Comparison of ENCODE assay signal across 20 mouse cellular contexts in genomic region chr15:25230213-25230612, GRCm38 (mm10).
DNase-seq lines count a peak whose midpoint lies in the region; ATAC-seq lines count a peak whose summit lies in the region.
"Had no signal": no experiment of that assay in that cellular context is flagged by ENCODE, and none has a peak within 500 bp of the region (broad histone marks: within the 10 kb centered on the region; RNA-seq: fewer than 3 reads in every experiment).

No protein-coding gene starts in this region.

- 80% methylated on average over 4 of the region's 4 CpGs for WGBS in embryonic facial prominence, embryonic 14.5 days
- 77% methylated on average over 4 of the region's 4 CpGs for WGBS in embryonic facial prominence, embryonic 10.5 days
- 79% methylated on average over 4 of the region's 4 CpGs for WGBS in midbrain, embryonic 11.5 days
- WGBS in midbrain, embryonic 10.5 days: 78% methylated on average over 4 of the region's 4 CpGs

- H3K4me1 ChIP-seq in embryonic facial prominence, embryonic 14.5 days (ENCODE audit: control insufficient read depth, insufficient read depth, low read length): peaks cover 7% of the 10 kb centered on the region
- peaks cover 9% of the 10 kb centered on the region; the same call in 1 of the 2 replicates for H3K4me1 ChIP-seq in embryonic facial prominence, embryonic 10.5 days
- no peaks in the 10 kb centered on the region for H3K4me1 ChIP-seq in midbrain, embryonic 11.5 days (ENCODE audit: control insufficient read depth, insufficient read depth, low read length)
- peaks cover 9% of the 10 kb centered on the region for H3K4me1 ChIP-seq in midbrain, embryonic 10.5 days
- H3K4me1 ChIP-seq: liver, embryonic 15.5 days; stomach, embryonic 15.5 days had no signal

- no peak overlapping the region for H3K4me2 ChIP-seq in embryonic facial prominence, embryonic 14.5 days (ENCODE audit: low read depth, low read length)
- no peak overlapping the region for H3K4me2 ChIP-seq in midbrain, embryonic 11.5 days
- H3K4me2 ChIP-seq: limb, embryonic 12.5 days; liver, embryonic 15.5 days; stomach, embryonic 15.5 days had no signal

- H3K27me3 ChIP-seq in embryonic facial prominence, embryonic 14.5 days (replicated peaks; ENCODE audit: control insufficient read depth, insufficient read depth, low read length): no peaks in the 10 kb centered on the region
- H3K27me3 ChIP-seq in embryonic facial prominence, embryonic 10.5 days (replicated peaks; ENCODE audit: low read depth, poor library complexity, severe bottlenecking): no peaks in the 10 kb centered on the region
- no peaks in the 10 kb centered on the region for H3K27me3 ChIP-seq in midbrain, embryonic 11.5 days (ENCODE audit: control insufficient read depth, insufficient read depth, low read length)
- H3K27me3 ChIP-seq in midbrain, embryonic 10.5 days (ENCODE audit: low read depth, poor library complexity, severe bottlenecking): no peaks in the 10 kb centered on the region
- H3K27me3 ChIP-seq: CH12.LX; limb, embryonic 12.5 days; liver, embryonic 15.5 days; stomach, embryonic 15.5 days had no signal

- no peak; the same call in 1 of the 2 replicates for ATAC-seq in embryonic facial prominence, embryonic 14.5 days (ENCODE audit: low read depth)
- no peak for ATAC-seq in midbrain, embryonic 11.5 days (ENCODE audit: low FRiP score)
- ATAC-seq: intestine, embryonic 16.5 days had no signal

- no peaks in the 10 kb centered on the region for H3K9me3 ChIP-seq in embryonic facial prominence, embryonic 14.5 days (ENCODE audit: control insufficient read depth, low read length)
- no peaks in the 10 kb centered on the region for H3K9me3 ChIP-seq in embryonic facial prominence, embryonic 10.5 days
- no peaks in the 10 kb centered on the region for H3K9me3 ChIP-seq in midbrain, embryonic 11.5 days (ENCODE audit: control insufficient read depth, low read length)
- no peaks in the 10 kb centered on the region for H3K9me3 ChIP-seq in midbrain, embryonic 10.5 days (replicated peaks)
- H3K9me3 ChIP-seq: limb, embryonic 12.5 days; liver, embryonic 15.5 days; stomach, embryonic 15.5 days had no signal

- H3K27ac ChIP-seq in embryonic facial prominence, embryonic 14.5 days (replicated peaks; ENCODE audit: low read depth, low read length): no peak overlapping the region
- H3K27ac ChIP-seq in embryonic facial prominence, embryonic 10.5 days (replicated peaks): no peak overlapping the region
- H3K27ac ChIP-seq in midbrain, embryonic 11.5 days (ENCODE audit: low read depth, low read length): no peak overlapping the region
- H3K27ac ChIP-seq in midbrain, embryonic 10.5 days (replicated peaks): no peak overlapping the region
- H3K27ac ChIP-seq: left cerebral cortex, adult 2 months; limb, embryonic 12.5 days; liver, embryonic 15.5 days; stomach, embryonic 15.5 days had no signal

- no peak overlapping the region for H3K4me3 ChIP-seq in embryonic facial prominence, embryonic 14.5 days (ENCODE audit: low read depth, low read length)
- H3K4me3 ChIP-seq in embryonic facial prominence, embryonic 10.5 days: no peak overlapping the region
- no peak overlapping the region for H3K4me3 ChIP-seq in midbrain, embryonic 11.5 days (ENCODE audit: low read depth, low read length)
- H3K4me3 ChIP-seq in midbrain, embryonic 10.5 days: no peak overlapping the region
- H3K4me3 ChIP-seq: left cerebral cortex, adult 2 months; limb, embryonic 12.5 days; liver, embryonic 15.5 days; stomach, embryonic 15.5 days had no signal

- intact Hi-C loops in heart, postnatal 14 days (cut with DNase I): no loop called here

- no peak overlapping the region for H3K9ac ChIP-seq in embryonic facial prominence, embryonic 14.5 days (ENCODE audit: low read depth, low read length)
- no peak overlapping the region for H3K9ac ChIP-seq in midbrain, embryonic 11.5 days (ENCODE audit: low read length)
- H3K9ac ChIP-seq: limb, embryonic 12.5 days; liver, embryonic 15.5 days; stomach, embryonic 15.5 days had no signal

- H3K36me3 ChIP-seq in embryonic facial prominence, embryonic 14.5 days (ENCODE audit: control insufficient read depth, insufficient read depth, low read length): no peaks in the 10 kb centered on the region
- no peaks in the 10 kb centered on the region for H3K36me3 ChIP-seq in embryonic facial prominence, embryonic 10.5 days (replicated peaks)
- H3K36me3 ChIP-seq in midbrain, embryonic 11.5 days (ENCODE audit: control insufficient read depth, insufficient read depth, low read length): no peaks in the 10 kb centered on the region
- no peaks in the 10 kb centered on the region for H3K36me3 ChIP-seq in midbrain, embryonic 10.5 days
- H3K36me3 ChIP-seq: limb, embryonic 12.5 days; liver, embryonic 15.5 days; stomach, embryonic 15.5 days had no signal

- peak; percentile 28 for DNase-seq in embryonic facial prominence, embryonic 14.5 days (ENCODE audit: low spot score)
- DNase-seq in embryonic facial prominence, embryonic 10.5 days (ENCODE audit: low spot score): no peak
- DNase-seq in midbrain, embryonic 11.5 days (ENCODE audit: low spot score, missing footprints): peak; percentile 33
- no peak for DNase-seq in midbrain, embryonic 10.5 days (ENCODE audit: low spot score)
- peak; percentile 15 for DNase-seq in layer of hippocampus, adult 9-11 months
- DNase-seq in heart, postnatal 14 days: no peak
- no peak for DNase-seq in cerebellum, adult 8-10 months
- DNase-seq in lung, postnatal 4 days: no peak
- DNase-seq: adrenal gland, postnatal 25 days; cerebellum, postnatal 25 days; gastrocnemius, postnatal 10 days; heart, postnatal 10 days; kidney, postnatal 10 days; lung, postnatal 10 days had no signal

Comparison
In these comparisons a context has a peak if more than half of its experiments do, and no peak if none do; other contexts are left out.
1. DNase-seq: peak in embryonic facial prominence, embryonic 14.5 days (single experiment), midbrain, embryonic 11.5 days (single experiment) and layer of hippocampus, adult 9-11 months (single experiment); none in embryonic facial prominence, embryonic 10.5 days (single experiment), midbrain, embryonic 10.5 days (single experiment), heart, postnatal 14 days (0 of 2), cerebellum, adult 8-10 months (single experiment) and lung, postnatal 4 days (0 of 2).